Mouse (Mus musculus): ENCODE measurements at regions not wholly inside any gene's neighbourhood (a gene's known extent, or its start where the extent isn't known, plus 50 kb on each side); places are given as distances from the start of the nearest gene placed in this dataset.

DNA sequence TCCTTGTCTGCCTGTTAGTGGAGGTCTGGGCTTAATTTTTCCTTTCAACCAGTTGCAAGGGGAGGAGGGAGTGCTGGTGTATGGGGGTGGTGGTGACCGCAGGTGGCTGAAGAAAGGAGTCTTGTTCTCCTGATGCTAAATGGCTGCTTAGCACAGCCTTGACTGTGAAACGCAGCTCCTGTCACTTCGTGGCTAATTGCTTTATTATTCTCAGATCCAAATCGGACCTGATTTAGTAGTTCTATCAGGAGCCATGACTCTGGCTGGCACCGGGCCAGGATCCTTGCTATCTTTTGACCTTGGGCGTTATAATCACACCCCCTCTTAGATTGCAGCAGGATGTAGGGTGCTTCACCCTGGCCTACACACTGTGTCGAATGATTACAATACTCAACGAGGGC, 726.8 kb downstream of the Bcl11a start:
- TF ChIP-seq EP300 (optimal IDR thresholded peaks at IDR 0.05): no peak
- TF ChIP-seq CTCF (IDR thresholded peaks at IDR 0.05; ENCODE audit: low read depth): no peak

Measured in stomach, postnatal 0 days (tissue).